Mouse (Mus musculus): ENCODE results near the gene Dock1. TPM values are rescaled to one million over a fixed set of nuclear protein-coding genes. Genes with fewer than 3 reads are reported as not detected.

The Dock1 gene
- polyA plus RNA-seq, 1 experiment from 2014 or later, result 29.3 TPM

DNA sequence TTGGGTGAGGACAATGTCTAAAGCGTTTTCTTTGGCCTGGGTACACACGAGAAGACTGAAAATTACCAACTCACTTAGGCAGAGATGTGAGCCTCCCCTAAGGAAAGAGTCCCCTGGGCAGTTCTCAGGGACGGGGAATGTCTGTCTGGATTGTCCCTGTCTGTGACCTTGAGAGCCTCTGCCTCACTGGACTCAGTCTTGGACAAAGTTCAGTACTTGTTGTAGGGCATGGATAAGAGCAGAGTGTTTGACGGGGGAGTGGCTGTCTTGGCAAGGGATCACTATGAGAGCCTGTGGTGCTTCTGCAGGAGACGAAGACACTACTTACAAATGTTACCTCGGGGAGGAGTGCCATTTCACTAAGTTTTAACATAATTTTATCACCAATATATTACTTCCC, 210.0 kb downstream of the Dock1 start:
- no peak overlapping the region for H3K4me3 ChIP-seq
- 61% methylated on average over 6 of the region's 6 CpGs for WGBS
- no peaks in the 10 kb centered on the region for H3K36me3 ChIP-seq
- no peak overlapping the region for H3K9ac ChIP-seq
- H3K4me2 ChIP-seq (replicated peaks), result no peak overlapping the region
- H3K9me3 ChIP-seq (replicated peaks), result no peaks in the 10 kb centered on the region
- ATAC-seq (ENCODE audit: low FRiP score), result no peak
- H3K27ac ChIP-seq, result no peak overlapping the region
- H3K27me3 ChIP-seq, result no peaks in the 10 kb centered on the region; the same call in 1 of the 2 replicates
- peaks cover 10% of the 10 kb centered on the region for H3K4me1 ChIP-seq

DNA sequence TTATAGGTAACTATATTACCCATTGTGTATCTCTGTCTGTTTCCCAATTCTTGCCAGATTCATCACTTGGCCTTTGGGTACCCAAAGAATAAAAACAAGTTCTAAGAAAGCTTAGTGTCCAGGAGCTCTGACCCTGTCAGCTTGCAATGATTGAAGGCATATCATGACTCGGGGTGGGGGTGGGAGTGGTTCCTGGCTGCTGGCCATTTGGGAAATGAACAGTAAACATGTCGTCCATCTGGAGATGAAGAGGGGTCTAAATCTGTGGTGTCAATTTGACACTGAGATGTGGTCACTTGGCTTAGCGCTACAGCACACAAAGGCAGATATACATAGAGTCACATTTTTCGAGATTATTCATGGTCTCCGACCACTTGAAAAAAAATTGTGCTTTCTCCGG, 213.1 kb downstream of the Dock1 start:
- Histone ChIP-seq H3K4me2 (replicated peaks) (no peak overlapping the region), H3K27me3 (no peaks in the 10 kb centered on the region; the same call in 1 of the 2 replicates)

DNA sequence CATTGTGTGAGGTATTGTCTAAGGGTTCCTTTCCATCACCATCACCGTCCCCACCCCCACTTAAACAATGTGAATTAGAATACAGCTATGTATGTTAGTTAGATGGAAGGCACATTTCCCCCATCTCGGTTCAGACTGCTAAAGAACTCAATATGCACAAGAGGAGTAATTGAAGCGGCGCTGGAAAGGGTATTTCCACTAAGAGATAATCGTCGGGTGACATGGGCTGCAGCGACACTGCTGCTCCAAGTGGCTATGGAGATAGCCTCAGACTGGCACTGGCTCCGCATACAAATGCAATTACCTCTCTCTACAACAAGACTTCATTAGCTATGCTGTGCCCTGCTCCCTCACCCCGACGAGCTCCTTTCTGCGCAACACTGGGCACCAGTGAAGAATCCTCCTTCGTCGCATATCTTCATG, 222.0 kb downstream of the Dock1 start:
- WGBS, result 60% methylated on average over 13 of the region's 13 CpGs
- no peak overlapping the region for H3K4me2 ChIP-seq (replicated peaks)
- H3K27me3 ChIP-seq, result no peaks in the 10 kb centered on the region
- H3K27ac ChIP-seq, result no peak overlapping the region
- H3K9me3 ChIP-seq (replicated peaks), result no peaks in the 10 kb centered on the region
- no peaks in the 10 kb centered on the region for H3K36me3 ChIP-seq
- peaks cover 3% of the 10 kb centered on the region; the same call in 1 of the 2 replicates for H3K4me1 ChIP-seq
- no peak overlapping the region for H3K9ac ChIP-seq
- ATAC-seq (ENCODE audit: low FRiP score), result peak; percentile 76
- no peak overlapping the region for H3K4me3 ChIP-seq

More for the DNA sequence above, 213.1 kb downstream of the Dock1 start:
- no peak overlapping the region for H3K9ac ChIP-seq
- WGBS, result 72% methylated on average over 6 of the region's 6 CpGs
- peaks cover 10% of the 10 kb centered on the region for H3K4me1 ChIP-seq
- no peak overlapping the region for H3K4me3 ChIP-seq
- no peaks in the 10 kb centered on the region for H3K9me3 ChIP-seq (replicated peaks)
- no peaks in the 10 kb centered on the region for H3K36me3 ChIP-seq
- no peak for ATAC-seq (ENCODE audit: low FRiP score)
- no peak overlapping the region for H3K27ac ChIP-seq

DNA sequence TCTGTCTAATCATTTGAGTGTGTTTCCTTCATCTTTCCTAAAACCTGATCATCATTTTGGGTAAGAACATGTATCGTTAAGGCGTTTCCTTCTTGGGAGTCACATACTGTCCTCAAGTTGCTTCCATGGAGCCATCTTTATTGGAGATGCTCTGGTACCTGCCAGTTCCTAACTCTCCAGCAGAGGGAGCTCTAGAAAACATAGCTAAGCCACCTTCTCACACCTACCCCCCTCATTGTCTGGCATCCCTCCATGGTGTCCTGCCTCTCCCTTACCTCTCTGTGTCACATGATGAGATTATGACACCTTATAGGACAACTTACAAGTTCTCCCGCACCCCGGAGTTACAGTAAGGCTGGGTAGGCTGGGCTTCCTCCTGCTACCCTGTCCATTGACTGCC, 222.5 kb downstream of the Dock1 start:
- no peak overlapping the region for H3K4me3 ChIP-seq
- no peak overlapping the region for H3K4me2 ChIP-seq (replicated peaks)
- 93% methylated on average over 4 of the region's 4 CpGs for WGBS
- no peaks in the 10 kb centered on the region for H3K36me3 ChIP-seq
- no peak overlapping the region for H3K9ac ChIP-seq
- H3K27me3 ChIP-seq, result no peaks in the 10 kb centered on the region
- H3K27ac ChIP-seq, result no peak overlapping the region
- no peaks in the 10 kb centered on the region for H3K9me3 ChIP-seq (replicated peaks)
- peaks cover 3% of the 10 kb centered on the region; the same call in 1 of the 2 replicates for H3K4me1 ChIP-seq
- no peak for ATAC-seq (ENCODE audit: low FRiP score)

DNA sequence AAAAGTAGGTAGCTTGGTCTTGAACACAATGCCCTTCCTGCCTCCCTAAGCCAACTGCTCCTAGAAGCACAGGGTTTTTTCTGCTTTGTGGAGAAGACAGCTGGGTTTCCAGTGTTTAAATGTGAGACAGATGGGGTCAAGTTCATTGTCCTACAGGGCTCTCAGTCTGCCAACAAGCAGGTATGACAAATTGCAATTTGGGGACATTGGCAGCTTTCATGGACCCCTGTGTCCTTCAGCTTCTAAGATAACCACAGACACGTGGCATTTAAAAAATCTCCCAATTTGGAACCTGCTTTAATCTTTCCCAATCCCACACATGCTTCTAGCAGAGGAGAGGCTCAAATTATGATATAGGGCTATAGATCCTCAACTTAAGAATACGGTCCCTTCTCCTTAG, 224.2 kb downstream of the Dock1 start:
- Histone ChIP-seq H3K27ac (no peak overlapping the region), H3K4me2 (replicated peaks) (no peak overlapping the region), H3K36me3 (no peaks in the 10 kb centered on the region), H3K9ac (no peak overlapping the region), H3K4me1 (peaks cover 3% of the 10 kb centered on the region; the same call in 1 of the 2 replicates), H3K9me3 (replicated peaks) (no peaks in the 10 kb centered on the region), H3K27me3 (no peaks in the 10 kb centered on the region), H3K4me3 (no peak overlapping the region)
- no peak for ATAC-seq (ENCODE audit: low FRiP score)
- WGBS, result 73% methylated on average over 2 of the region's 2 CpGs

DNA sequence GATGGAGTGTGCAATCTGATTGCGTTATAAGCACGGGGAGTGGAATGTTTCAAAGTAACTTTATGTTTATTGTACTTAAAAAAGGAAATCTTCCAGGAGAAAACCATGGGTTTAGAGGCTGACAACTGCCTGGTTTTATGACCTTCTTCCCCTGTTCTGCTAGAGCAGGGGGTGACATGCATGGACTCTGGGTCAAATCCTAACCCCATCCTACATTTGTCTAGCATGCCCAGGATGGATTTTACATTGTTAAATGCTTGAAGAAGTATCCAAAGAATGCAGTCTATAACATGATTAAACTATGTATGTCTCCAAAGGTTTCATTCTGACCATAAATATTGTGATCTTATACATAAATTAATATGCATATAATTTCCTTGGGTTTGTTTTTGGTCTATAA, 229.0 kb downstream of the Dock1 start:
- H3K9me3 ChIP-seq (replicated peaks), result no peaks in the 10 kb centered on the region
- H3K4me2 ChIP-seq (replicated peaks), result no peak overlapping the region
- H3K36me3 ChIP-seq, result no peaks in the 10 kb centered on the region
- H3K4me1 ChIP-seq, result no peaks in the 10 kb centered on the region
- WGBS, result 93% methylated on average over 2 of the region's 2 CpGs
- no peak overlapping the region for H3K27ac ChIP-seq
- no peak overlapping the region for H3K9ac ChIP-seq
- ATAC-seq (ENCODE audit: low FRiP score), result no peak
- no peaks in the 10 kb centered on the region for H3K27me3 ChIP-seq
- no peak overlapping the region for H3K4me3 ChIP-seq

DNA sequence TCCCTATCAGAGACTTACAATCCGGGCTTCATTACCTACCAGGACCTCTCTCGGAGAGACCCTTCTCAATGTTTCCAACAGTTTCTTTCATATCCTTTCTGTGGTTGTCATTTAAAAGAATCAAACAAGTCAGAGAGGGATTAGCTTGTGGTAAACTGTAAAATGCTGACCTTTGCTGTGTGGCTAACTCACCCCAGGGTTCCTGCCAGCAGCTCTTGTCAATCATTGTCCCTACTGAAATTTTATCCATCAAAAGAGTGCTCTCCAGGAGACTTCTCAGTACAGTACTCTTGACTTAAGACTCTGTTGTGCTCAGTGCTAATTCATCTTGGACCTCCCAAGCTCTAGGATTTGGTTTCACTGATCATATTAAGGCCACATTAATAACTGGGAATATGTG, 231.5 kb downstream of the Dock1 start:
- Histone ChIP-seq H3K4me3 (no peak overlapping the region), H3K4me2 (replicated peaks) (no peak overlapping the region), H3K4me1 (no peaks in the 10 kb centered on the region), H3K9me3 (replicated peaks) (no peaks in the 10 kb centered on the region), H3K36me3 (no peaks in the 10 kb centered on the region), H3K27me3 (no peaks in the 10 kb centered on the region), H3K27ac (no peak overlapping the region), H3K9ac (no peak overlapping the region)
- WGBS, result 53% methylated on average over 2 of the region's 2 CpGs
- no peak for ATAC-seq (ENCODE audit: low FRiP score)

DNA sequence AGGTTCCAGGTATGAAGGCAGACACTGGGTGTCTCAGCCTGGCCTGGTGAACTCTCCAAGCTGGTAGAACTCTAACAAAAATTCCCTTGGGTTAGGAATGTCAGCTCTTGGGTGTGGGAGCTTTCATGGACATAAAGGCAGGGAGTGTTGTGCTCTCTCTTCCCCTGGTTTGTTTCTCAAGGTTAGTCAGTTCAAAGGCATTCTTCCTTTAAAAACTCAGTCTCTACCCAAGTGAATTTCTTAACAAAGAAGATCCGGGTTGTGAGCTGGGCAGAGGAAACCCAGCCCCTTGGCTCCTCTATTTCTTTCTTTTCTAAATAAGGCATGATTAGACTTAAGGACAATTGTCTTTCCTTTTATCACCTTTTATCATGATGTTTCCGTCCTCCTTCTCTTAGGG, 261.4 kb downstream of the Dock1 start:
- WGBS, result 75% methylated on average over 2 of the region's 2 CpGs
- Histone ChIP-seq H3K36me3 (no peaks in the 10 kb centered on the region), H3K4me1 (peaks cover 10% of the 10 kb centered on the region), H3K27ac (no peak overlapping the region), H3K4me3 (no peak overlapping the region), H3K9me3 (replicated peaks) (no peaks in the 10 kb centered on the region), H3K27me3 (peaks cover 9% of the 10 kb centered on the region), H3K9ac (no peak overlapping the region), H3K4me2 (replicated peaks) (no peak overlapping the region)
- no peak for ATAC-seq (ENCODE audit: low FRiP score)

DNA sequence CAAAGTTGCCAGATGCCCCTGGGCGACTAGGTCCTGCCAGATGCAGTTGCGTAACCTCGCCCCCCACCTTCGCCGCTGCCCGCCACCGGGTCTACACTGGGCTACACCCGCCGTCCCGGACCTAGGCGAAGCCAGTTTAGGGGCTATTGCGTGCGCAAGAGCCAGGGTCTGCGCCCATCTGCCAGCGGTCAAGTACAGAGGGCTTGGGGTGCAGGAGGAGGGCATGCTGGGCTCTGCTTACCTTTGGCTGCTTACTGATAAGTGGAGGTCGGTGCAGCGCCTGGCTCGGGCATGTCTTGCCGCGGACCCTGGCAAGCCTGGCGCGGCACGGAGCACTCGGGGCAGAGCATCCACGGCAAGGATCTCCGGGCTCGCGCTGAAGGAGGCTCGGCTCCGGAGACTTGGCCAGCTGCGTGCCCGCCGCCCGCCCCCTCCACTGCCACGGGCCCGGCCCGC, 267.0 kb downstream of the Dock1 start:
- peak; percentile 67 for ATAC-seq (ENCODE audit: low FRiP score)
- Histone ChIP-seq H3K4me1 (peaks cover 25% of the 10 kb centered on the region), H3K4me3 (peak overlapping the region; percentile 63), H3K9me3 (replicated peaks) (no peaks in the 10 kb centered on the region), H3K4me2 (replicated peaks) (peak overlapping the region; percentile 95), H3K27me3 (peaks cover 29% of the 10 kb centered on the region), H3K27ac (peak overlapping the region; percentile 44; the same call in 1 of the 2 replicates), H3K9ac (peak overlapping the region; percentile 70), H3K36me3 (no peaks in the 10 kb centered on the region)
- WGBS, result under 1% methylated on average over 29 of the region's 37 CpGs

DNA sequence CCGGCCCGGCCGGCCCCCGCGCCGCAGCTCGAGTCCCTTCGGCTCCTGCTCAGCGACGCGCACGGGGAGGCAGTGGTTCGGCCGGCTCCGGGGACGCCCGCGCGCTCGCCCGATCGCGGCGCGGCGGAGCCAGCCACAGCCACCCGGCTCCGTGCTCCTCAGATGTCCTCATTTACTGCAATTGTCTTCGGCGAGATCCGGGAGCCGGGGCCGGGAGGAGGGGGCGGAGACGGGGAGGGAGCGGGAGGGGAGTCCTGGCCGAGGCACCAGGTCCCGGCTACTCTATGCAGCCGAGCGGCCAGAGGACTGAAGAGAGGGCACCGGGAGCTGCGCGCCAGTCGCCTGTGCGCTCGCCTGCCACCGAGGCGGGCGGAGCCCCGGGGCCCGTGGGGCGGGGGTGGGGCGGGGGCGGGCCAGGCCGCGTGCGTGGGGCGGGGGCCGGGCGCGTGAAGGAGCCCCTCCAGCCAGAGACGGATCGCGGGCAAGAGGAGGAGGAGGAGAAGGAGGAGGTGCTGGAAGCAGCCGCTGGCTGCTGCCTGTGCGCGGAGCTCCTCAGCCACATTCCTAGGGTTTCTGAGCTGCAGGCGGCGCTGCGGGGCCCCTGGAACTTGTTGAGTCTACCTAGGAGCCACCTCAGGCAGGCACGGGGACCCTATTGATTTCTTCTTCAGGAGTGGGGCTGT, 267.6 kb downstream of the Dock1 start, which contains the start of gene Fam196a:
TSS of gene Fam196a (minus strand) at position 504 of the 683 bp plus-strand sequence.
- H3K9me3 ChIP-seq (replicated peaks), result no peaks in the 10 kb centered on the region
- peak within 1 kb of the TSS; percentile 70 for H3K9ac ChIP-seq
- H3K36me3 ChIP-seq, result no peaks in the 10 kb centered on the region
- H3K27me3 ChIP-seq, result peaks cover 29% of the 10 kb centered on the region
- peak within 1 kb of the TSS; percentile 63 for H3K4me3 ChIP-seq
- peak; percentile 88 for ATAC-seq (ENCODE audit: low FRiP score)
- 0% methylated on average over 34 of the region's 71 CpGs for WGBS
- peaks cover 25% of the 10 kb centered on the region for H3K4me1 ChIP-seq
- peak within 1 kb of the TSS; percentile 44 for H3K27ac ChIP-seq
- peak within 1 kb of the TSS; percentile 95 for H3K4me2 ChIP-seq (replicated peaks)

DNA sequence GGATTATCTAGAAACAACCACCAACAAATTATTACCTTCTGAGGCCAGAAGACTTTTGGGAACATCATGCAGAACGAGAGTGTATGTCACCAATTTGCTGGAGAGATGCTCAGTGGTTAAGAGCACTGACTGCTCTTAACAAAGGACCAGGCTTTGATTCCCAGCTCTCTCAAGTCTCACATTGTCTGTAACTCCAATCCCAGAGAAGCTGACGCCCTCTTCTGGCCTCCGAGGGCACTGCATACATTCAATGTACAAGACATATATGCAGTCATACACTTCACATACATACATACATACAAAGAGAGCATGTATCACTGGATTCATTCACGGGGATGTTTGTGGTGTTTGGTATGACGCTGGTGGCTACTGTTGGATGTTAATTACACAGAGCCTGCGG, 271.4 kb downstream of the Dock1 start:
- 91% methylated on average over 6 of the region's 6 CpGs for WGBS
- no peaks in the 10 kb centered on the region for H3K36me3 ChIP-seq
- ATAC-seq (ENCODE audit: low FRiP score), result no peak

DNA sequence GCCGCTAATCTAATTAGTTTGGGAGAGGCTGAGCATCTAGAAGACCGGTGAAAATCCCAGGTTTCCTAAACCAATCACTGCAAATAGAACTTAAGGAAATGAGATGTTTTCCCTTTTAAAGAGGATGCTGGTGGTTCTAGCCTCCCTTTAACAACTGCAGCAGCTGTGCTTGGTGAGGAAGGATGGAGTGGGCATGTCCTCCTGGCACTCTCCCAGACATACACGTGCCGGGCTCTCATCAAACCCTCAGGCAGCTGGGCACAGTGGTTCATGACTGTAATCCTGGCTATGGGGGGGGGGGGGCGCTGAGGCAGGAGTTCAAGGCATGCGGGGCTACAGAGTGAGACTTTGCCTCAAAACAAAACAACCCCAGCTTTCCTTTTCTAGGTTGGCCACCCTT, 272.6 kb downstream of the Dock1 start:
- Histone ChIP-seq H3K4me2 (replicated peaks) (no peak overlapping the region), H3K9me3 (replicated peaks) (no peaks in the 10 kb centered on the region), H3K9ac (no peak overlapping the region), H3K27ac (no peak overlapping the region), H3K4me1 (peaks cover 12% of the 10 kb centered on the region), H3K36me3 (no peaks in the 10 kb centered on the region), H3K4me3 (no peak overlapping the region), H3K27me3 (0 out of 2 replicates have a peak, but pooled peaks cover 10% of the 10 kb centered on the region)
- ATAC-seq (ENCODE audit: low FRiP score), result no peak
- 84% methylated on average over 6 of the region's 6 CpGs for WGBS

More for the DNA sequence above, 271.4 kb downstream of the Dock1 start:
- no peak overlapping the region for H3K27ac ChIP-seq
- no peak overlapping the region for H3K4me3 ChIP-seq
- H3K9ac ChIP-seq, result no peak overlapping the region
- peaks cover 21% of the 10 kb centered on the region for H3K27me3 ChIP-seq
- H3K9me3 ChIP-seq (replicated peaks), result no peaks in the 10 kb centered on the region
- H3K4me1 ChIP-seq, result peaks cover 17% of the 10 kb centered on the region
- no peak overlapping the region for H3K4me2 ChIP-seq (replicated peaks)

DNA sequence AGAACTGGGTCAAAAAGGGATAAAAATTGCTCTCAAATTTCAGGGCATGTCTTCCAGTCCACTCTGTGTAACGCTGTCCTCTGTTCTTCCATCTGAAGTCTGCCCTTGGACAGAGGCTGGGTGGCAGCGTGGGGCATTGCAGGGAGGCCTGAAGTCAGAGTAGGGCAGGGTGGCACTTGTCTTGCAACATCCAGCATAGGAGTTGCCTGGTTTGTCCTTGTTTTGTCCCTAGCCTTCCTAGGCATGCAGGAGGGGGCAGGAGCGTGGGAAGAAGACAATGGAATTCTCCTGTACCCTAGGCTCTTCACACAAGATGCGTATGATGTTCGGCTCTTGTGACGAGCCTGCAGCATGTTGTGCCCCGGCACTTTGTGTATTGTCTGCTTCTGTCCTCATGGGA, 273.2 kb downstream of the Dock1 start:
- H3K36me3 ChIP-seq, result no peaks in the 10 kb centered on the region
- H3K4me2 ChIP-seq (replicated peaks), result no peak overlapping the region
- no peaks in the 10 kb centered on the region for H3K9me3 ChIP-seq (replicated peaks)
- no peak overlapping the region for H3K9ac ChIP-seq
- no peak overlapping the region for H3K4me3 ChIP-seq
- 0 out of 2 replicates have a peak, but pooled peaks cover 10% of the 10 kb centered on the region for H3K27me3 ChIP-seq
- ATAC-seq (ENCODE audit: low FRiP score), result no peak
- H3K4me1 ChIP-seq, result peaks cover 6% of the 10 kb centered on the region
- no peak overlapping the region for H3K27ac ChIP-seq
- WGBS, result 71% methylated on average over 7 of the region's 7 CpGs
